Mouse (Mus musculus): Measurements from ENCODE around the gene Tmem97.

DNA sequence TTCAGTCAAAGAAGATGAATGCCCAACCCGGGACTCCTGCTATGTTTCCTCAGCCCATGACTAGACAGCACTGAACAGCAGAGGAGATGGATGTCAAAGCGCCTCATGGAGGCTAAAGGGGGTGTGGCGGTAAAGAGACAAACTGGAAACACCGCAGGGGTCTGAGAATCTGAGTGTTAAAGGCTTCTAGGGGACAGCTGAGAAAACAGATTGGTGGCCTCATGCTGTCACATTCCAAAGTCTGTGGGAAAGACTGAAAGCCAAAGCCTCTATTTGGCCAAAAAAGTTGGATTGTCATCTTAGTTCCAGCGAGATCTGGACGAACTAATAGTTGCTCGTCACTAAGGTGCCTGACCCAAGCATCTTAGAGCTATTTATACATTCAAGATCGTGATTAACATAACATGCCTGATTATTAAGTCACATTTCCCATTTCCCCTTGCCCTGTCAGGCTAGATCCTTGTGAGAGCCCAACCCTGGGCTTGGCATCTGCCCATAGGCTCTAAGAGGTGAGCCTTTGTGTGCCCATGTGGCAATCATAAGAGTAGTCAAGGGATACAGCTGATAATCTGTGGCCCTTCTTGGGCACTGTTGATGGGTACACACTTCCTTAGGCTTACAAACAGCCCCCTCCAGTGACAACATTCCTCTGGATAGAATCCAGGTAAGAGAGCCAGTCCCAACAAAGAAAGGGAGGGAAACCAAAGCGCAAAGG is 27.2 kb downstream of the Tmem97 start:
- TF ChIP-seq POLR2A (IDR thresholded peaks at IDR 0.05; ENCODE audit: control insufficient read depth, low read depth, low read length): no peak
- TF ChIP-seq CTCF (IDR thresholded peaks at IDR 0.05; ENCODE audit: control insufficient read depth, insufficient read depth, insufficient replicate concordance, low read depth, low read length): no peak

Data from testis, adult 2 months (tissue).